Mouse (Mus musculus) lung, adult 2 months (tissue): ENCODE results near the gene Ppp1r12c. TPM values are rescaled to one million over a fixed set of nuclear protein-coding genes. Genes with fewer than 3 reads are reported as not detected.

Experiments used
- DNase-seq: peaks from one replicate; pipeline ENCODE4 v3.0.0; 2022
- H3K4me1 ChIP-seq: fragments of 200-500 bp; 2 replicates; pipeline ENCODE4 v1.6.1; 2011; ENCODE audit warnings: low read length; ENCODE audit not compliant: control insufficient read depth, insufficient read depth
- H3K4me3 ChIP-seq: fragments of 200-500 bp; replicated peaks from 2 replicates; pipeline ENCODE3; 2011; ENCODE audit warnings: low read depth, mild to moderate bottlenecking, control low read depth, low read length; ENCODE audit errors: extremely low read depth
- CTCF ChIP-seq: fragments of 200-500 bp; IDR thresholded peaks from 2 replicates; pipeline ENCODE4 v1.5.1; 2011; ENCODE audit warnings: mild to moderate bottlenecking, low read length, control low read depth; ENCODE audit not compliant: insufficient read depth
- POLR2A ChIP-seq: fragments of 200-500 bp; IDR thresholded peaks from 2 replicates; pipeline ENCODE4 v1.6.1; 2011; ENCODE audit warnings: low read depth, mild to moderate bottlenecking, control low read depth, low read length, borderline replicate concordance; ENCODE audit errors: extremely low read depth
- WGBS: fragments of 180-500 bp; shearing (Covaris S2); methylation state at CpG from one replicate; pipeline ENCODE4 v1.1.7; 2018; 5-methylcytosine and 5-hydroxymethylcytosine counted together
- polyA plus RNA-seq: library from polyadenylated mRNA; depleted of rRNA; stranded (reverse); fragments of >200 nt; gene quantifications from 2 replicates; pipeline ENCODE4 v1.2.3, GENCODE M21; 2012

The Ppp1r12c gene
- polyA plus RNA-seq, 1 experiment, result 92.3 TPM

GRCm38 (mm10) chr7:4504646-4505435, 3.4 kb upstream of the Ppp1r12c start:
- Histone ChIP-seq H3K4me3 (no peak overlapping the region), H3K4me1 (peaks cover 4% of the 10 kb centered on the region; the same call in 1 of the 2 replicates)
- WGBS, result 45% methylated on average over 11 of the region's 11 CpGs
- no peak for DNase-seq
- TF ChIP-seq CTCF (no peak), POLR2A (no peak)

- peaks cover 10% of the 10 kb centered on the region for H3K4me1 ChIP-seq
- 74% methylated on average over 5 of the region's 5 CpGs for WGBS
- DNase-seq, result no peak
- no peak overlapping the region for H3K4me3 ChIP-seq
- TF ChIP-seq CTCF (no peak), POLR2A (no peak)
These were observed 2.4 kb upstream of the Ppp1r12c start for GRCm38 (mm10) chr7:4503858-4504257.

- WGBS, result 74% methylated on average over 4 of the region's 4 CpGs
- Histone ChIP-seq H3K4me1 (peaks cover 13% of the 10 kb centered on the region), H3K4me3 (no peak overlapping the region)
- no peak for DNase-seq
- TF ChIP-seq POLR2A, result no peak
- TF ChIP-seq CTCF, result no peak
These were observed 1.6 kb upstream of the Ppp1r12c start for GRCm38 (mm10) chr7:4503100-4503499.

GRCm38 (mm10) chr7:4502421-4503090, 1.1 kb upstream of the Ppp1r12c start:
- 13% methylated on average over 14 of the region's 14 CpGs for WGBS
- no peak for DNase-seq
- Histone ChIP-seq H3K4me1 (peaks cover 15% of the 10 kb centered on the region), H3K4me3 (peak overlapping the region; percentile 27)
- TF ChIP-seq POLR2A (no peak), CTCF (no peak)

GRCm38 (mm10) chr7:4500892-4501471, 498 bp downstream of the Ppp1r12c start:
- Histone ChIP-seq H3K4me1 (peaks cover 20% of the 10 kb centered on the region), H3K4me3 (peak overlapping the region; percentile 97)
- under 1% methylated on average over 48 of the region's 52 CpGs for WGBS
- peak; percentile 53 for DNase-seq
- no peak for TF ChIP-seq CTCF
- TF ChIP-seq POLR2A, result no peak

- WGBS, result 77% methylated on average over 4 of the region's 4 CpGs
- Histone ChIP-seq H3K4me3 (no peak overlapping the region), H3K4me1 (peaks cover 20% of the 10 kb centered on the region)
- no peak for TF ChIP-seq CTCF
- no peak for TF ChIP-seq POLR2A
- DNase-seq, result no peak
These were observed 2.4 kb downstream of the Ppp1r12c start for GRCm38 (mm10) chr7:4499034-4499433.

GRCm38 (mm10) chr7:4498251-4498650, 3.2 kb downstream of the Ppp1r12c start:
- WGBS, result 12% methylated on average over 9 of the region's 9 CpGs
- no peak overlapping the region for H3K4me3 ChIP-seq
- H3K4me1 ChIP-seq, result peaks cover 22% of the 10 kb centered on the region
- peak; percentile 48 for DNase-seq
- 0 out of 2 replicates have a peak, but pooled peaks have one; percentile 4 for TF ChIP-seq POLR2A
- TF ChIP-seq CTCF, result no peak

- Histone ChIP-seq H3K4me3 (no peak overlapping the region), H3K4me1 (peaks cover 29% of the 10 kb centered on the region)
- TF ChIP-seq POLR2A, result no peak
- TF ChIP-seq CTCF, result no peak
- whole genome bisulfite sequencing, result 80% methylated on average over 9 of the region's 9 CpGs
- no peak for DNase-seq
These were observed 4.1 kb downstream of the Ppp1r12c start for GRCm38 (mm10) chr7:4497271-4497903.

GRCm38 (mm10) chr7:4496468-4496867, 5.0 kb downstream of the Ppp1r12c start:
- 91% methylated on average over 3 of the region's 3 CpGs for WGBS
- DNase-seq, result no peak
- TF ChIP-seq POLR2A, result no peak
- no peak for TF ChIP-seq CTCF
- H3K4me1 ChIP-seq, result peaks cover 29% of the 10 kb centered on the region
- no peak overlapping the region for H3K4me3 ChIP-seq
